Mouse (Mus musculus) MEL-GATA-1-ER (cell line): ENCODE results near the gene Eda.
"Not testable (repeated sequence)": the region's sequence is repeated elsewhere in the genome, so short reads cannot be mapped to it uniquely, and the experiment has no call there.

Source experiments
- DNase-seq: peaks from one replicate; pipeline ENCODE4 v3.0.0-alpha.2; 2012; ENCODE audit warnings: low read depth; ENCODE audit errors: extremely low read depth

Gene Eda

GRCm38 (mm10) chrX:100409245-100409644 is 433.8 kb downstream of the Eda start:
- no peak for DNase-seq

DNA sequence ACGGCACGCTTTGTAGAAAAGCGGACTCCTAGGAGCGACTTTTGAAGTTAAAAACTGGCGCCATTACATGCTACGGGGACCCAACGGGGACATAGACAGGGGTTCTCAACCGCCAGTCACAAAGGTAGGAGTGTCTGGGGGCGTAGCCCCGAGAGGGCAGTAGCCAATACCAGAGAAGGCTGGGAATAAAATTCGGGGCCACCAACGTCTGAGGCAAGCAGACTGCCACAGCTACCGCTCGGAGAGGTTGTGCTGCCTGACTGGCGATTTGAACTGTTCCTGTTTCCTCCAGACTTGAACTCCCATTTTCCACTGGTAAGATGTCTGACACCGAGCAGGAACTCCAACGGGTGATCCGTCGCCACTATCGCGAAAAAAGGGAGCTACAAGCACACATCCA is 453.3 kb downstream of the Eda start, which contains the start of gene Otud6a:
Gene Otud6a (plus strand): TSS at position 321 of the 400 bp plus-strand sequence.
- no peak for DNase-seq

- DNase-seq: no peak
Measured at GRCm38 (mm10) chrX:100432311-100432710, 456.9 kb downstream of the Eda start.

- not testable (repeated sequence) for DNase-seq
Measured at GRCm38 (mm10) chrX:100442617-100443016, 467.2 kb downstream of the Eda start, which contains the start of gene Awat2. Gene Awat2 (minus strand): TSS chrX:100442717.

DNA sequence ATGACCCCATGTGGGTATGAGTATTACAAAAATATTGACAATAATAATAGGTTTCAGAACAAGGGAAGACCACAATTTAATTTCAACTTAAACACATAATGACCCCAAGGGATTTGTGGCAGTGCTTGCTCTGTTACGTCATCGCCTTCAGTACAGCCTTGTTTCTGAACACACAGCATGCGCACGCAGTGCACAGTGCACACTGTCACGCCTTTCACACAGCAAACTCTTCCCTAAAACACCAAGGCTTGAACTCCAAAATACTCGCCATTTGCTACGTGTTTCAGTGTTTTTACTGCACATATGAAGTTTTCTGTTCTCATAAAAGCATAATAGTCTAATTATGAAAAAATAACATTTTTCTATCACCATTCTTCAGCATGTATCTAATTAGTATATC is 468.1 kb downstream of the Eda start:
- DNase-seq: no peak
